Mouse (Mus musculus): ENCODE data around the gene Oprl1. TPM values are rescaled to one million over a fixed set of nuclear protein-coding genes. Genes with fewer than 3 reads are reported as not detected.

Oprl1 gene
- polyA plus RNA-seq, 1 experiment: not detected

DNA sequence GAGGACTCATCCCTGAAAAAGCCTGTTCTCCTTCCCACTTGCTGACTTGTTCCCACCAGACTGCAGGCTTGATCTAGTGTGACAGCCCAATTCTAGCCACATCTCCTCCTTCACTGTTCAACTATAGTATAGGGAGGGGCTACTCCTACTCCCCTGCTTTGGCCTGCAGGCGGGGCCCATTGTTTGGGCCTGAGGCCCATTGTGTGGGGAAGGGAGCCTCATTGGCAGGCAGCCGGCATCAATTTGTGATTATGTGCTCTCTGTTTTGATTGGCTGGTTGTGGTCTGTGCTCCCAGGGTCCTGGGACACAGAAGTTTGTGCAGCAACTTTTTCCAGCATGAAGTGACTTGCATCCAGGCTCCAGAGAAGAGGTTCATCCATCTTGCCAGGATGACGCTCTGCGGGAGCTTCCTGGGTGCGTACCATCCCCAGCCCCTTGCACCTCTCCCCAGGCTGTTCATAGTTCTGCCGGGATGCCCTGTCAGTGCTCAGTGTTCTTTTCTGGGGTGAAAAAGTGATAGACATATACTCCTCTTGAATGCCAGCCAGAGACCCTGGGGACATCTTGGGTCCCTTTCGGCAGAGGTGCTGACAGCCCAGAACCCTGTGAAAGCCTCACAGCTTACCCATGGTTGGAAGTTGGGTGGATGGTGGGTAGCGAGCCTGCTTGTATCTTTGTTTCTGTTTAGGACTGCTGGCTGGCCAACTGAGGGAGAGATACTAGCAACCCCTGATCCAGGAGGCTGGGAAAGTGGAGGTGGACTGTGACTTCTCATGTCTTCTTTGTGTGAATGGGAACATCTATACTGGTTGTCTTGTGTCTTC lies 48.4 kb downstream of the Oprl1 start, which contains the start of gene Myt1:
Myt1 (plus strand) TSS at position 327 of the 825 bp plus-strand sequence.
- TF ChIP-seq CTCF (IDR thresholded peaks at IDR 0.05; ENCODE audit: borderline replicate concordance, insufficient read depth, low read length) (no peak), POLR2A (IDR thresholded peaks at IDR 0.05; ENCODE audit: low read depth, low read length) (no peak)
- Histone ChIP-seq H3K4me3 (ENCODE audit: insufficient read depth, low read length) (no peak within 1 kb of the TSS), H3K27ac (ENCODE audit: insufficient read depth, low read length) (no peak within 1 kb of the TSS), H3K4me1 (ENCODE audit: control insufficient read depth, insufficient read depth, low read length) (no peaks in the 10 kb centered on the region)

GRCm38 (mm10) chr2:181763886-181764527 lies 49.2 kb downstream of the Oprl1 start:
- TF ChIP-seq POLR2A (IDR thresholded peaks at IDR 0.05; ENCODE audit: low read depth, low read length) (no peak), CTCF (IDR thresholded peaks at IDR 0.05; ENCODE audit: borderline replicate concordance, insufficient read depth, low read length) (no peak)
- no peaks in the 10 kb centered on the region for H3K4me1 ChIP-seq (ENCODE audit: control insufficient read depth, insufficient read depth, low read length)
- no peak overlapping the region for H3K27ac ChIP-seq (ENCODE audit: insufficient read depth, low read length)
- no peak overlapping the region for H3K4me3 ChIP-seq (ENCODE audit: insufficient read depth, low read length)

DNA sequence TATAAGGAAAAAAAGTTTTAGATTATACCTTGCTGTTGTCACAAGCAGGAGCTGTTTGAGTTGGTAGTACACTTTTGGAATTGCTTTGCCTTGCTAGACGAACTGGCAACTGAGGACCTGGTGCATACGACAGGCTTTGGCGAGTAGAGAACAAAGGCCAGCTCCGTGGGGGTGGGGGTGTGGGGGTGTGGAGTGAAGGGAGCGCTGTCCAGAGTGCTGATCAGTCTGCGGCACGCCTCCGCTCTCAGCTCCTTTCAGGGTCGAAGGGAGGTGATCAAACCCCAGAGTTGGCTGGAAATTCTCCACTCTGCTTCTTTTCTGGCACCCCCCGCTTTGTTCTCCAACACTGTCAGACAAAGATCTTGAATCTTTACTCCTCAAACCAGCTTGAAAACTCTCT lies 49.8 kb downstream of the Oprl1 start:
- Histone ChIP-seq H3K4me3 (ENCODE audit: insufficient read depth, low read length) (no peak overlapping the region), H3K4me1 (ENCODE audit: control insufficient read depth, insufficient read depth, low read length) (no peaks in the 10 kb centered on the region), H3K27ac (ENCODE audit: insufficient read depth, low read length) (no peak overlapping the region)
- TF ChIP-seq CTCF (IDR thresholded peaks at IDR 0.05; ENCODE audit: borderline replicate concordance, insufficient read depth, low read length): no peak
- TF ChIP-seq POLR2A (IDR thresholded peaks at IDR 0.05; ENCODE audit: low read depth, low read length): no peak

DNA sequence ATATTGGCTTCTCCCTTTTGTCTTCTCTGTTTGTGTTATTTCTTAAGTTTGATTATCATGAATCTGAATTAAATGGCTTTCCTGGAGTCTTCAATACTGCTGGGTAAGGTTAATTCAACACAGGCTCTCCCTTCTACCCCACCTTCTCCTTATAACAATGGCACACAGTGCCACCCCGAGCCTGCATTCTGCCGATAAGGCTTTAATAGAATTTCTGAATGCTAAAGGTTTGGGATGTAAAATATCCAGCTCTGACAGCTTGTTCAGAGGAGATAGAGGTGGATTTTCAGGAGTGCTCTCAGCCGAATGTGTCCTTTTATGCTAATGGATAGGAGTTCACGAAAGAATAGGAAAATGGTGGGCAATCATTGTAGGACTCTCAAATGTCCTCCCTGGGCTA lies 50.4 kb downstream of the Oprl1 start:
- Histone ChIP-seq H3K27ac (ENCODE audit: insufficient read depth, low read length) (no peak overlapping the region), H3K4me3 (ENCODE audit: insufficient read depth, low read length) (no peak overlapping the region), H3K4me1 (ENCODE audit: control insufficient read depth, insufficient read depth, low read length) (no peaks in the 10 kb centered on the region)
- TF ChIP-seq POLR2A (IDR thresholded peaks at IDR 0.05; ENCODE audit: low read depth, low read length) (no peak), CTCF (IDR thresholded peaks at IDR 0.05; ENCODE audit: borderline replicate concordance, insufficient read depth, low read length) (no peak)

DNA sequence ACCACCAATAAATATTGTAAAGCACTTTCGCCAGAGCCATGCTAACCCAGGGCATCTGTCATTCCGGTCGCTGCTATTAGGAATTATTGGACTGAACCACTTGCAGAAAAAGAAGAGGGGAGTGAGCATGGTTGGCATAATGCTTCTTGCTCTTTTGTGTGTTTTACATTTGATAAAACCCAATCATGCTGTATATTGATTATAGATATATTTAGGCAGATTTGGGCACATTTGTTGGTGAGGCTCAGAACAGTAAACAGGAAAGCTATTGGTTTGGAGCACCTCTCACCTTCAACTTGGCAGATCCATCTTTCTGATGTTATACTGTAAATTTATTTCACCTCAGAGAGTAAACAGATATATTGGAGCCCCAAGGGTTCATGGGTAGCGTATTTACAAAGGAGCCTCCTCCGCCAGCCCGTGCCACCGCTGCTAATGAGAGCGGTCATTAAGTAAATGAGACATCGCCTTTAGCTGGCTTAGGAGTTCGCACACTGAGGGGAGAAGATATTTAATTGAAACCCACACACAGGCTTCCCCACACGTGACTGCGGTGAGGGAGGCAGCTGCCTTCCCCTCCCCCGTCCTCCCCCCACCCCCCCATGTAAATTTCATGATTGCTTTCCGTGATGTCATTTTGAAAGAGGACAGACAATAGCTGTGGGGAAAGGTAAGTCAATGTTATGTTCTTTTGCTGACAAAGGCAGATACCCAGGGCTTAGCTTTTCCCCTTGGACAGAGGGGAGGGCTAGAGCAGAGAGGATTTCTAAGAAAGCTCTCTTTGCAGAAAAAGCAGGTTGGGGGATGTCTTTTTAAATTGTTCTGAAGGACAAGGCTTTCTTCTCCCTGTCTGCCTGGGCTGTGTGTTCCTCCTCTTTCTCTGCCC lies 52.1 kb downstream of the Oprl1 start:
- H3K27ac ChIP-seq (ENCODE audit: insufficient read depth, low read length): no peak overlapping the region

DNA sequence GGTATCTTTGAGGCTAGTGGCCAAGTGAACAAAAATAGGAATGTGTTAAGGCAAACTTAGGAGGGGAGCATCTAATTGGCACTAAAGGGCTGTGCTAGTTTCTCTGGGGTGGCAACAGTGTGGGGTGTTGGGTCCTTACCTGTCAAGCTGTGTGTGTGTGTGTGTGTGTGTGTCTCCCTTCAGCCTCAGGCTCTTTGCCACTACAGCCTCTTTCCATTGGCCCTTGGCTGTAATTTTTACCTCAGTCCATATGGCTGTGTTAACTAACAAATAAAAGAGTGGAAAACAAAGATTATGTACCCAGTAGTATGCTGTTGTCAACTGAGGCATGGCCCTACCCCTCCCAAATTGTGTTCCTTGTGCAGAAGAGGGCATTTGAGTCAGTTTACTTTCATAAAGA lies 53.6 kb downstream of the Oprl1 start:
- no peak overlapping the region for H3K27ac ChIP-seq (ENCODE audit: insufficient read depth, low read length)
- no peak overlapping the region for H3K4me3 ChIP-seq (ENCODE audit: insufficient read depth, low read length)
- H3K4me1 ChIP-seq (ENCODE audit: control insufficient read depth, insufficient read depth, low read length): no peaks in the 10 kb centered on the region
- TF ChIP-seq POLR2A (IDR thresholded peaks at IDR 0.05; ENCODE audit: low read depth, low read length) (no peak), CTCF (IDR thresholded peaks at IDR 0.05; ENCODE audit: borderline replicate concordance, insufficient read depth, low read length) (no peak)

More for the DNA sequence above, 52.1 kb downstream of the Oprl1 start:
- no peak overlapping the region for H3K4me3 ChIP-seq (ENCODE audit: insufficient read depth, low read length)
- TF ChIP-seq CTCF (IDR thresholded peaks at IDR 0.05; ENCODE audit: borderline replicate concordance, insufficient read depth, low read length): no peak
- no peak for TF ChIP-seq POLR2A (IDR thresholded peaks at IDR 0.05; ENCODE audit: low read depth, low read length)
- H3K4me1 ChIP-seq (ENCODE audit: control insufficient read depth, insufficient read depth, low read length): no peaks in the 10 kb centered on the region

GRCm38 (mm10) chr2:181769397-181769796 lies 54.6 kb downstream of the Oprl1 start:
- Histone ChIP-seq H3K27ac (ENCODE audit: insufficient read depth, low read length) (no peak overlapping the region), H3K4me1 (ENCODE audit: control insufficient read depth, insufficient read depth, low read length) (no peaks in the 10 kb centered on the region), H3K4me3 (ENCODE audit: insufficient read depth, low read length) (no peak overlapping the region)
- TF ChIP-seq POLR2A (IDR thresholded peaks at IDR 0.05; ENCODE audit: low read depth, low read length) (no peak), CTCF (IDR thresholded peaks at IDR 0.05; ENCODE audit: borderline replicate concordance, insufficient read depth, low read length) (no peak)

Other genes starting within 250 kb of the Oprl1 start
- not detected in 2 replicates for gene Abhd16b, start 221.8 kb upstream of the Oprl1 start, polyA plus RNA-seq (2011; ENCODE audit: insufficient read length, low read depth, missing spikeins)
- gene Tpd52l2, start 217.9 kb upstream of the Oprl1 start, polyA plus RNA-seq (2011; ENCODE audit: insufficient read length, low read depth, missing spikeins): 96.5 and 103 TPM in 2 replicates
- gene Dnajc5, start 194.5 kb upstream of the Oprl1 start, polyA plus RNA-seq (2011; ENCODE audit: insufficient read length, low read depth, missing spikeins): 86.7 and 97.4 TPM in 2 replicates
- 62.0 and 65.1 TPM in 2 replicates for gene Uckl1, start 130.1 kb upstream of the Oprl1 start, polyA plus RNA-seq (2011; ENCODE audit: insufficient read length, low read depth, missing spikeins)
- 55.9 and 59.4 TPM in 2 replicates for gene Prpf6, start 123.1 kb upstream of the Oprl1 start, polyA plus RNA-seq (2011; ENCODE audit: insufficient read length, low read depth, missing spikeins)
- gene Zfp512b, start 122.2 kb upstream of the Oprl1 start, polyA plus RNA-seq (2011; ENCODE audit: insufficient read length, low read depth, missing spikeins): 31.8 and 41.0 TPM in 2 replicates
- 3.6 and 3.7 TPM in 2 replicates for gene Samd10, start 115.8 kb upstream of the Oprl1 start, polyA plus RNA-seq (2011; ENCODE audit: insufficient read length, low read depth, missing spikeins)
- not detected in 2 replicates for gene Gm29797, start 58.0 kb upstream of the Oprl1 start, polyA plus RNA-seq (2011; ENCODE audit: insufficient read length, low read depth, missing spikeins)
- gene Sox18, start 43.4 kb upstream of the Oprl1 start, polyA plus RNA-seq (2011; ENCODE audit: insufficient read length, low read depth, missing spikeins): not detected in 2 replicates
- gene Tcea2, start 34.7 kb upstream of the Oprl1 start, polyA plus RNA-seq (2011; ENCODE audit: insufficient read length, low read depth, missing spikeins): 6.8 and 13.4 TPM in 2 replicates
- 66.1 and 87.1 TPM in 2 replicates for gene Rgs19, start 21.0 kb upstream of the Oprl1 start, polyA plus RNA-seq (2011; ENCODE audit: insufficient read length, low read depth, missing spikeins)
- gene Lkaaear1, start 16.6 kb upstream of the Oprl1 start, polyA plus RNA-seq (2011; ENCODE audit: insufficient read length, low read depth, missing spikeins): not detected in 2 replicates
- gene Myt1, start 48.3 kb downstream of the Oprl1 start, polyA plus RNA-seq (2011; ENCODE audit: insufficient read length, low read depth, missing spikeins): not detected in 2 replicates
- 19.6 and 19.7 TPM in 2 replicates for gene Pcmtd2, start 122.8 kb downstream of the Oprl1 start, polyA plus RNA-seq (2011; ENCODE audit: insufficient read length, low read depth, missing spikeins)
- 28.5 and 35.7 TPM in 2 replicates for gene Polr3k, start 149.3 kb downstream of the Oprl1 start, polyA plus RNA-seq (2011; ENCODE audit: insufficient read length, low read depth, missing spikeins)

Data from embryonic fibroblast, embryonic 13.5 days (primary cell).